Mouse (Mus musculus) gastrocnemius, postnatal 4 days (tissue): ENCODE measurements around the gene Skint5. TPM values are rescaled to one million over a fixed set of nuclear protein-coding genes. Genes with fewer than 3 reads are reported as not detected.
"Not testable (repeated sequence)": the region's sequence is repeated elsewhere in the genome, so short reads cannot be mapped to it uniquely, and the experiment has no call there.

Source experiments
- DNase-seq, 2 experiments: peaks; one replicate each; pipeline ENCODE4 v3.0.0; 2021 to 2022; ENCODE audit warnings: low spot score in 2 of 2, mixed read lengths in 2 of 2
- long read RNA-seq, 2 experiments: library from polyadenylated mRNA; stranded (forward); transcript quantifications; one replicate each; pipeline ENCODE4 v2.0.0; 2021
- total RNA-seq, 2 experiments: library from RNA; stranded (reverse); gene quantifications; 2 replicates each; pipeline ENCODE4 v1.2.3; 2021

Gene Skint5
- total RNA-seq, result not detected
- long read RNA-seq, experiment 1, result 0 reads
- long read RNA-seq, experiment 2, result 0 reads

- no peak for DNase-seq
These were observed at the start of gene Skint5 for GRCm38 (mm10) chr4:113999403-113999802. Gene Skint5, minus strand, starts transcription at chr4:113999503.

- no peak for DNase-seq
These were observed 42.0 kb downstream of the Skint5 start for GRCm38 (mm10) chr4:113957343-113957742.

GRCm38 (mm10) chr4:113764182-113764581 is 235.1 kb downstream of the Skint5 start:
- no peak for DNase-seq

GRCm38 (mm10) chr4:113763684-113764083 is 235.6 kb downstream of the Skint5 start:
- no peak for DNase-seq

- DNase-seq, result not testable (repeated sequence)
These were observed 551.1 kb downstream of the Skint5 start for GRCm38 (mm10) chr4:113448230-113448629.

Other genes with a start within 250 kb of the Skint5 start
- gene Skint11, start 163.9 kb upstream of the Skint5 start, total RNA-seq, result not detected